Mouse (Mus musculus): ENCODE data around the gene Nhsl2.
"Not testable (repeated sequence)": the region's sequence is repeated elsewhere in the genome, so short reads cannot be mapped to it uniquely, and the experiment has no call there.

Gene Nhsl2

DNA sequence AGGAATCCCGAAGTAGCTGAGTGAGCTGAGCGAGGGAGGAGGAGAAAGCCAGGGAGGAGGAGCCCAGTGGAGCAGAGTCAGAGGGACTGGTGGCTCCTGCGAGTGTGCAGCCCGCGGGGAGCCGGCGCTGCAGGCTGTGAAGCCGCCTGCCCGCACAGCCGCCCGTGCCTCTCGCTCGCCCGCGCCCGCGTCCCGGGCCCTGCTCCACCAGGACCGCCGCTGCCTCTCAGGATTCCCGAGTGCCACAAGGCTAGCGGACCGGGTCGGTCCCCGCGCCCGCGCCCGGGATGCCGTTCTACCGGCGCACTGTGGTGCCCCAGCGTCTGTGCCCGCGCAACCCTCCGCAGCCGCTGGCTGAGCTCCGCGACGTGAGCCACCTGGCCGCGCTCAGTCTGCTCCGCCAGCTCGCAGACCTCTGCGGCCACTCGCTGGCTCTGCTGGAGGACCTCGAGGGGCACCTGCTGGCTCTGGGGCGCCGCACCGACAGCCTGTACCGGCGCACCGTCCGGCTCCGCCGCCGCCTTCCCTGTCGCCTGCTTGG, at the start of gene Nhsl2:
Nhsl2 (plus strand) TSS at position 105 of the 541 bp plus-strand sequence.
- DNase-seq (ENCODE audit: low read depth): no peak

DNA sequence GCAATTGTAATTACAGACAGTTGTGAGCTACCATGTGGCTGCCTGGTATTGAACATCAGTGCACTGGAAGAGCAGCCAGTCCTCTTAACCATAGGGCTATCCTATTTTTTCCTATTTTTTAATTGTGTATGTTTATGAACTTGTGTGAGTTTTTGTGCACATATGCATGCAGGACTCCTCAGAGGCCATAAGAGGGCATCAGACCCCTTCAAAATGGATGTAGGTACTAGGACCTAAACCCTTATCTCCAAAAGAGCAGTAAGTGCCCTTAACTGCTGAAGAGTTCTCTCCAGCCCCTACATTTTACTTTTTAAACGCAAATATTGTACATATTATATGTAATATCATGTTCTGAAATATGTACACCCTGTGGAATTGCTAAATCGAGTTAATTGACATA, 43.7 kb upstream of the Nhsl2 start:
- peak; percentile 62 for DNase-seq (ENCODE audit: low read depth)

DNA sequence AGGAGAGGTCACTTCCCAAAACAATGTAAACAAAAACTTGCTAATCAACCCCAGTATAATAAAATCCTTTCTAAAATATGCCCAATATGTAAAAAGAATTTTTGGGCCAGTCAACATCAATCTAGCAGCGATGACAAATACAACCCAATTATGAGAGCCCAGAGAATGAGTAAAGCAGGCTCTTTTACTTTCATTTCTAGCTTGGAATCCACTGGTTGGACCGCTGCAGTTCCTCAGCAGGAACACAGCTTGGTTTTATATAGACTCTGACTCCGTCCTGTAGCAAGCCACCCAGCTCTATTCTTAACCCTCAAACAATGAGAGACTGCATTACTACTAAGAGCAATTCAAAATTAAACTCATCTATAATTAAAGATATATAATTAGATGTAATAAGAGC, 37.4 kb upstream of the Nhsl2 start:
- no peak for DNase-seq (ENCODE audit: low read depth)

DNA sequence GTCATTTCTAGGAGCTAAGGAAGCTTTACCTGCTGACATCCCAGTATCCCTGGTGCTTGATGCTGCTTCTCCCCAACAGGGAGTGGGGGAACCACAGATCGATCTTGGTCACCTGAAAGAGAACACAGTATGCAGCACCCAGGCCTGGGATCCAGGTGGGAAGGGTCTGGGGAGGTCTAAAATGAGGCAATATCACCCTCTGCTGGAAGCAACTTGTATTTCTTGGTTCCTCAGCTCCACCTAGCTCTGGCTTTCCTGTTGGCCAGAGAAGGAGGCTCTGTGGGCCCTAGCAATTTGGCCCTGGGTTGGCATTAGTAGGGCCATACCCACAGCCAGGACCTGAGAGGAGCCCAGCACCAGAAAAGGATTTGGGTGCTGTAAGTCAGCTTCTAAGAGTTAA, 30.0 kb upstream of the Nhsl2 start:
- DNase-seq (ENCODE audit: low read depth): no peak

DNA sequence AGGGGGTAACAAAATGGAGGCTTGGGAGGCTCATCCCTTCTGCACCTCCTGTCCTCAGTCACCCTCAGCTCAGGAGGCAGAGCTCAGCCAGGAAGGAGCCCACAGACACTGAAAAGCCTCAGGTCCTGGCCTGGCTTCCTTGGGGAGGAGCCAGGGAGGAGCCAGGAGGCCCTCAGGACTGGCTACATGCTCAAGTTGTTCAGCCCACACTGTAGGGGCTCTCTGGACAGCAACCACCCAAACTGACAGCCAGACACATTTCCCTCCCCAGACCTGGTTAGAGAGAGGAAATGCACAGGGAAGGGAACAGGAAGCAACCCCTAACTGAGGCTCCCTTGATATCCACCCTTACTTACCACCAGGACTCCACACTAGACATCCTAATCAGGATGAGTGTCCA, 29.2 kb upstream of the Nhsl2 start:
- not testable (repeated sequence) for DNase-seq (ENCODE audit: low read depth)

DNA sequence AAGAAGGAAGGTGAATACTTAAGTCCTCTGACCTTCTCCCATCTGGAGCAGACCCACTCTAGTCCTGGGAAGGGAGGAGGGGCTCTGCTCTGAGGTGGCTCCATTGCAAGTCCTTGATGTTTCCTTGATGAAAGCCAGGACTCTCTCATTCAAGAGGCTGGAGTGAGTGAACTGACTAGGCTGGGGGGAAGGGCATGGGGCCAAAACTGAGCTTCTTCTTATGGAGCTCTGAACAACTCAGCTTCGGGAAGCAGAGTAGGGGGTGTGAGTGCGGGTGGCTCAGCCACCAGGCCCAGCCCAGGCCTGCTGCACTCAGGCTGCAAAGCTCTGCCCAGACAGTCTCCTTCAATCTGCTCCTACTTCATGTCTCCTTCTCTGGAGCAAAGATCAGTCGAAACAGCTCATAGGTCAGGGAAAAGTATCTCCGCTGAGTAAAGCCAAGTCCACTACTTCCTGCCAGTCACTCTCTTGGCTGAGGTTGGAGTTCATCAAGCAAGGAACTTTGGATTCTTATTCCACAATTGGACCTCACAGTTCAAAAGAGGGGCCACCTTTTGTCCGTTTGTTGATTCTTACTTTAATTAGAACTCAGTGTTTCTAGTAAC, 1.9 kb upstream of the Nhsl2 start:
- DNase-seq (ENCODE audit: low read depth): no peak

DNA sequence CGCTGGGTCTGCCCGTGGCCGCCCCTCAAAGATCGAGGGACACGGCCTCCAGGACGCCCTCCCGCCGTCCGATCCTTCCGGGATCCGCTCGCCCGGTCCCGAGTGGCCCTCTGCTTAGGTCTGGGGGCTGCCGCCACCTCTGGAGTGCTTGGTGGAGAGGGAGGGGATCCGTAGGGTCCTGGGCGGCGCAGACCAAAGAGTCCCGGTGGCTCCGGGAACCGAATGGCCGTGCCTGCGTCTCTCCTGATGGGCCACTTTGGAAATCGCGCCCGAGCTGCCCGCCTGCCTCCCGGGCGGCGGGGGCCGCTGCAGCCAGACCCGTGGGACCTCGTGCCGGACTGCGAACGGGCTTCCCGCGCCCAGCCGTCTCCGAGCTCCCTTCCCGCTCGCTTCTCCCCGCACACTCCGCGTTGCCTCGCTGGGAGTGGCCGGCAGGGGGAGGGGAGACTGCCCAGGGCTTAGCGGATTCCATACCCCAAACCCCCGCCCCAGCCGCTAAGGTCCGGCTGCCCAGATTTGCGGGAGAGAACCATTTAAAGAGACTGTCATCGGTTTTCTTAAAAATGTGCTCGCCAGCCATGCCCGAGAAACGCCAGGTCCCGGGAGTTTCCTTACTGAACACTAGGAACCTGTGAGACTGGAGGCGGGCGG, 841 bp downstream of the Nhsl2 start:
- no peak for DNase-seq (ENCODE audit: low read depth)

DNA sequence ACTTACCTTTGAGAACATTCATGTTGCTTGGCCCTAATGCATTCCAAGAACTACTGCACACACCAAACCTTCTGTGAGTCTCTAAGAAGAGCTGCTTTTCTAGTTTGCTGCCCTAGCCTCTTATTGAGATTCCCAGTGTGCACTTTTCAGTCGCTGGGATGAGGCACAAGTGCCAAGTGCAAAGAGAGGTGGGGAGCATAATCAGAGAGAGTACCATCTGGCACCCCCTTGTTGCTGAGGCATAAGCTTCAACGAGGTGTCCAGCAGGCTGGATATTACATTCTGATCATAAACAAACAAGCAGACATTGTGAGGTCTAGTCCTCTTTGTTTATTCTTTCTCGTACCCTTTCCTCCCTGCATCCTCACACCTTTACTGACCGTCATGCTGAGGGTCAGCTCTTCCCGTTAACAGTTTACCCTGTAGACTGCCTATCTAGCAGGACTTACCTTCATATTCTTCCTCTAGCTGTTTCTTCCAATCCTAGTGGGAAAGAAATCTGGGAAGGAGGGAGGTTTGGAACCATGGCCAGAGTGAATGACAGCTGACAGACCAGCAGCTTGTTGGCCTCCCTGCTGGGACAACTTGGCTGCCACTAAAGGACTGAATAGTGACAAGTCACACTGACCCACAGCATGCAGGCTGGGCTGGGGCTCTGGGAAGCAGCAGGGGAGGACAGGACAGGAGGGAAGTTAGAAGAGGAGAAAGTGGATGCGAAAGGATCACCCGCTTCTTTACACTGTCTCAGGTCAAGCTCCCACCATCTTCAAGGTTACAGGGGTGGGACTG, 2.6 kb downstream of the Nhsl2 start:
- no peak for DNase-seq (ENCODE audit: low read depth)

DNA sequence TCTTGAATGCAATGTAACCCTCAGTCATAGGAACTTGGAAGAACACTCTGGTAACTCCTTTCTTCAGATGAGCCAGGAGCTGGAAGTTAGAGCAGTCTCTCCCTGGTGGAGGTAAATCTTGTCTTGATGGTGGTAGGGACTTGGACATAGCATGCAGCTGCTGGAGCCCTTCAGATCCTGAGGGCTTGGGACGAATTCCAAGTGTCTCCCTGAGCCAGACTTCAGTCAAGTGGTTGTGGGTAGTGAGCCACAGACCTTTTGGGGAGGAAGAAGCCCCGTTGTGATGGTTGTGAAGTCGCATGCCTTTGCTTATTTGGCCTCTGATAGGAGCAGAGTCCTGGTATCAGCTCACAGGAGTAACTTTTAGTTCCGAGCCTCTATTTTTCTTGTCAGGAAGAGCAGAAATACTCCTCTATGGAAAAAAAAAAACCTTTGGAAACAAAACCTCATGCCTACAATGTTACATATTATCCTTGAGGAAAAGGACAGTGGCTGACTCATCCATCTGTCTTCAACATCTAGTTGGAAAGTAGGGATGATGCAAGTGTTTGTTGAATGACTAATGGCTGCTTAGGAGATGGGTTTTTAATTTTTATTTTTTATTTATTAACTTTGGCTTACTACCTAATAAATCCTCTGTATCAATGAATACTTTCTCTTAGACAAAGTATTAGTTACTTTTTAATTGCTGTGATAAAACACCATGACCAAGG, 14.6 kb downstream of the Nhsl2 start:
- no peak for DNase-seq (ENCODE audit: low read depth)

DNA sequence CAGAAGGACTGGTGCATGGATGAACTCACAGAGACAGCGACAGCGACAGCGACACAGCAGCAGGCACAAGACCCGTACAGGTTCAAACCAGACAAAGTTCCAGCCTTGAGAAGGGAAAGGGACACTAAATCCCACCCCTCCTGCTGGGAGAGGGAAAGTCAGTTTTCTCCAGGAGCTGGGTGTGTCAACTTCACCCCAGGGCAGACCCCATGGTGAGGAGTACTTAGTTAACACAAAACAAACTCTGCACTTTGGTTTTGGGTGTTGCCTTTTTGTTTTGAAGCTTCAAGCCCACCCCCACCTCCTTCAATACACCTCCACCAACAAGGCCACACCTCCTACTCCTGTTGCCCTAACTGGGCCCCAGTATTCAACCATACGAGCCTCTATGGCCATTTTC, 15.6 kb downstream of the Nhsl2 start:
- DNase-seq (ENCODE audit: low read depth): no peak

DNA sequence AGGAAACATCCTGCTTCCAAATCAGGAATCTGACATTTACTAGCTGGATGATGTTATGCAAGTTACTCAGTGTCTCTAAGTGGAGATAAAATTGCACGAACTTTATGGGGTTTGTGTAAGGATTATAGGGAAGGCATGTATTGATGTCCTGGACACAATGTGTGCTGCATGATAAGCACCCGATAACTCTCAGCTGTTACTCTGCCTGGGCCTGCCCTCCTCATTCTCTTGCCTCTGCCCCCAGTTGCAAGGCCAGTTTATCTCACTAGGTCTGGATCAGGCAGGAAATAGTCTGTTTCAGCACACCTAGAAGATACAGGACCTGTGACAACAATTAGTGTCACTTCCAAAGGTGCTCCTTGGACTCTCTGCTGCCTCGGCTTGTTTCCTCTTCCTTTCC, 25.0 kb downstream of the Nhsl2 start:
- no peak for DNase-seq (ENCODE audit: low read depth)

DNA sequence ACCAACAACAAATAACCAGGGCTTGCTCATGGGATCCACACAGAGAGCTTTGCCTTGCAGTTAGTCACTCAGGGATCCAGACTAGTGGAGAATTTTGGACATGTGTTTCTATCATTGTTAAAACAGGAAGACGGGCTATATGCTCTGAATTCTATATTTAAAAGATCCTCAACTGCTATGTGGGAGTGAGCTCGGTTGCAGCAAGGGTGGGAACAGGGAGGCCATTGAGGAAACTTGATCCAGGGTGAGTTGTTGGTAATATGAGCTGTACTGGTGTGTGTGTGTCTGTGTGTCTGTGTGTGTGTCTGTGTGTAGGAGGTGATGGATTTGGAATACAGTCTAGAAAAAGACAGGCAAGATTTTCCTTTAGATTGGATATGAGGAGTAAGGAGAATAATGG, 25.7 kb downstream of the Nhsl2 start:
- DNase-seq (ENCODE audit: low read depth): no peak

DNA sequence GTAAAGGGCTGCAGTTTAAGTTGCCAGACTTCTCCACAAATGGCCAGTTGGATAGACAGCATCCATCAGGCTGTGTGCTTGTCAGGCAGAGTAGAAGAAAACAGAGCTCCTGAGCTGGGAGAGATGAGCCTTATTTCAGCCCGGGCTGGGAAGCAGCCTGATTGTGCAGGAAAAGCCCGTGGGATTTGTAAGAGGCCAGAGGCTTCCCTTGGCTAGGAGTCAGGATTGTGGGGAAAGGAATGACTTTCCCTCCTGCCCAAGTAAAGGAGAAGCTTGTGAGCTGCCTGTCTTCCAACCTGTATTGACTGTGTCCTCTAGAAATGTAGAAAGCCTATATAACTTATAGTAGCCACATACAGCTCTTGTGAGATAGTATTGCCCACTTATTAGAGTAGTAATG, 27.0 kb downstream of the Nhsl2 start:
- DNase-seq (ENCODE audit: low read depth): no peak

DNA sequence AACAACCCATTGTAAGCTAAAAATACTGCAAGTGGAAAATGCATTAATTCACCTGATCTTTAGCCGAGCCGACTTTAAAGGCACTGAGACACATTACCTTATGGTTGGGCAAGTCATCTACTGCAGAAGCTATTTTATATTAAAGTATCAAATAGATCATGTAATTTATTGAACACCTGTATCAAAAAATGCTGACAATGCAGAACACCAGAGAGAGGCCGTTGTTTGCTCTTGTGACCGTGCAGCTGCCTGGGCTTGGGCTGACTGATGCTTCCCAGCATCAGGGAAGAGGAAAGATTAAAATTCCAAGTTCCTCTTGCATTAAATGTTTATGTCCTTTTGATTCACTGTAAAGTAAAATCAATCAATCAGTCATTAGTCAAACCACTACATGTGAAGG, 28.7 kb downstream of the Nhsl2 start:
- no peak for DNase-seq (ENCODE audit: low read depth)

DNA sequence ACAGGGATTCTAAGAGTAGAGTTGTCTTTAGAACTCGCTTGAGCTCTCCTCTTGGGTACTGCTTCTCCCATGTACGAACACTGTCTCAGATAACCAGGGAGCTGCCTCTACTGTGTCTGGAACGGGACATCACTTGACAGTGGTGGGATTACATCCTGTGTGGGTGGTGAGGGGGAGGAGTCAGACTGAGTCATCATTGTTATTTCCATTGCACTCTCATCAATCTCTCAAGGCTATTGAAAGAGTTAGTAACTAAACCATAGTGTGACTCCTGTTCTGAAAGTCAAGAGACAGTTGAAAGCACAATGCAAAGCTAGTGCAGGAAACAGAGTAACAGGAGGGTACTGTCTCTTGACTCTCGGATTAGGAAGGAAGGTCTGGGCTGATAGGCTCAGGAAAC, 29.4 kb downstream of the Nhsl2 start:
- DNase-seq (ENCODE audit: low read depth): peak; percentile 3

DNA sequence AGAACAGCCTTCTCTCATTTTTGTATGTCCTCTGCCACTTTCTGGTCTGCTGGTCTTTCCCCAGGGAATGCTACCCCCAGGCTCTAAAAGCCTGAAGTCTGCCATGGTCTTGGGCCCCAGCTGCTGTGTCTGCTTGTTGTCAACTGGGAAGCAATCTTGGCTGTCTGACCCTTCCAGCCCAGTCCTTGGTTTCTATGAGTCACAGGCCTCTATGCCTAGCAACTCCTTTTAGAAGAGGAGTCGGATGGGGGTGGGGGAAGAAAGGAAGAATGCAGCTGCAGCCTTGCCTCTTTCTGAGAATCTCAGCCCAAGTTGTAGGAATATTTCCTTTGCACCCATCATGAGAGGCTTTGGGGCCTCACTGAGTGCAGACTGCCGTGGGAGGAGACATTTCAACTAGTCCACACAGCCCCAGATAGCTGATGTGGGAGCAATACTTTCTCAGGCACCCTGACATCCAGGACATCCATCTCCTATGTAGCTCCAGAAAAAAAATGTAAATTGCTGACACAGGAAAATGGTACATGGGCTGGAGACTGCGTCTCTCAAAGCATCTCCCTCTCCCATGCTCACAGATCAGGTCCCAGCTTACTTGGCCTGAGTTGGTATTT, 33.1 kb downstream of the Nhsl2 start:
- no peak for DNase-seq (ENCODE audit: low read depth)

DNA sequence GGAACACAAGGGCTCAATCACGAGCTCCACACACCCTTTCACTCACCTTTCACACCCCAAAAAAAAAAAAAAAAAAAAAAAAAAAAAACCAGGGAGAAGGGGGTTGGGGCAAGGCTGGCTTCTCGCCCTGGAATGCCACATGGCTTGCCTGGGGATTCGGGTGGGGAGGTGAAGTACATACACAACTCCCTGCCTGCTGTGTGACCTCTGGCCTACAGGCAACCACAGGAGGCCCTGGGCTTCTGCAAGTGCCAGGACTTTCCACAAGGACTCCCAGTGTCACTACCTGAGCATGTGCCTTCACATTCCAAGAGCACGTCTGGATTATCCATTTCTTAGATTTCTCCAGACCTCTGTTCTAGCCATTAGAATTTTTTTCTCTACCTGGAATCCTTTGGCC, 40.2 kb downstream of the Nhsl2 start:
- no peak for DNase-seq (ENCODE audit: low read depth)

DNA sequence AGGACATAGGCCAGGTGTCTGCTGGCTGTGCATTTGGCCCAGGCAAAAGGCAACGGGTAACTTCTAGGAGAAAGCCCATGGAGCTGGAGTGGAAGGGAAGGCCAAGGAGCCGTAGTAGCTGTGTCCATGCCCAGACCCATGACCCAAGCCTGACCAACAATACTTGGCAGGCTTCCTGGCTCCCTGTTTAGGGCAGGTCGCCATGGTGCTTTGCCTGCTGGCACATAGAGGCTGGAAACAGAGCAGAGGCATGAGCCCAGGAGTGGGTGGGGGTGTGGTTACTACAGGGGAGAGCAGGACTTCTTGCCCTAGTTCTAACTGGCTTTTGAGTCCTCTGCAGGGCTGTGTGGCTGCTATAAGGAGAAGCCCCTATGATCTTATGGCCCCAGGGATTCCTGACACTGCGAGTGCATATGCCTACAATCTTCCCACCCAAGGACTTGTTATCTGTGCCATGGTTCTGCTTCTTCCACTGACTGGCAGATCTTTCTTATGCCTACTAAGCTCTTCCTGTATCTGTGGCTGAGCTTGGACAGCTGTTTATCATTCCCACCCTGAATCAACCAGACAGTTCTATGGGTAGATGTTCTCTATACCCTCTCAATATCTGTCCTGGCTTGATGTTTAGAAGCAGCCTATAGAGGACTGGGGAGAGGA, 40.8 kb downstream of the Nhsl2 start:
- no peak for DNase-seq (ENCODE audit: low read depth)

DNA sequence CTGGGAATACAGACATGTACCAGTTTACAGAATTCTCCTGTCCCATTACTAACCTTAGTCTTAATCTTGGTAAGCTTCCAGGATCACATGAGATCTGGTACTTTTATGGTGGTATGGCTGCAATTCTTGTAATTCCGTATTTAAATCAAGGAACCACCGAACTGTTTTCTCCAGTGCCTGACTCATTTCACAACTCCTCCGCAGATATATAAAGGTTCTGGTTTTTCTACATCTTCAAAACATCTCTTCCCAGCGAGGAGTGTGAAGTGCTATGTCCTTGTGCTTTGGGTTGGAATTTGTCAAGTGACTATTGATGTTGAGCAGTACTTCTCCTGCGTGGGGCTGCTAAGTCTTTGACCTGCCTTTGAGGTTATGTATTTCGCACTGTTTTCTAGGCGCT, 44.6 kb downstream of the Nhsl2 start:
- DNase-seq (ENCODE audit: low read depth): no peak

DNA sequence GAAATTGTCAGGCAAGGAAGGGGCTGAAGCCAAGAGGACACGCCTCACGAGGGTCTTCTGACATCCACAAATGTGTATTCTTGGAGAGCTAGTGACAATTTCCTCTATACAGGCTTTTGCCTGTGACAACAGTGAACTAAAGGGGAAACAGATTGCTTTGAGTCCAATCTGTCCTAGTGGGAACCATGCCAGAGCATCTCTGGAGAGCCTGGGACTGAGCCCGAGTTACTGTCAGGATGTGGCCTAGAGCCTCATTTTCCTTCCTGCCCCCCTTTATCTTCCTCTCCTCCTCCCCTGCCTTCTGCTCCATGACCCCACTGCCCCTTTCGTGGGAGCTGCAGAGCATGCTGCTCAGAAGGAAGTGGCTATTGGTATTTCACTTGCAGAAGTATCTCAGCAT, 49.2 kb downstream of the Nhsl2 start:
- DNase-seq (ENCODE audit: low read depth): peak; percentile 20

DNA sequence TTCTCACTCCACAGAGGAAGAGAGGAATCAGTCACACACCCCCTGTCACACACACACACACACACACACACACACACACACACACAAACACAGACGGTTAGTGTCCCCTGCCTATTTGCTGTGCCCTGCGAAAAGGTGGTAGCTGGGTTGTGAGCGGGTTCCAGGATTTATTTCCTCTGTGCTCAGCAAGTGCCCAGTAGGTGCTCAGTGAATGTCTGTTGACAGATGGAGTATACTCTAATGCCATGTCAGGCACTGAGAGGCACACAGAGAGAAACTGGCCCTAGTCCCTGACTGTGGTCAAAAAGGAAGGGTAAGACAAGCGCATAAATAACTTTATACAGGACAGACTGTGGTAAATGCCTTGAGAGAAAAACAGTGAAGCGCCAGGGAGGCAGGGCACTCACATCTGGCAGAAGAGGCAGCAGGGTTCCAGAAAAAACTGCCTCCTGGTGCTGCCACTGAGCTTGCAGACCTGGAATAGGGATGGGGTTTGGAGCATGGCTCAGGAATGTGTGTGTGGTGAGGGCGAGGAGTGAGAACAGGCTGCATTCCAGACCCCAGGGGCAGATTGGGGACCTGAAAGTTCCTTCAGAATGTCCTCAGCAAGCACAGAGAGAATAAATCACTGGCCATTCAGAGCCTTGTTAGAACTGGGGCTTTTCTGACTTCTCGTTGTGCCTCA, 52.8 kb downstream of the Nhsl2 start:
- no peak for DNase-seq (ENCODE audit: low read depth)
